Mouse (Mus musculus) thymus, postnatal 4 days (tissue): ENCODE measurements at regions not wholly inside any gene's neighbourhood (a gene's known extent, or its start where the extent isn't known, plus 50 kb on each side); places are given as distances from the start of the nearest gene placed in this dataset.

Experiments used
- DNase-seq: peaks from one replicate; pipeline ENCODE4 v3.0.0; 2021

GRCm38 (mm10) chr4:9132356-9132755, 893.5 kb upstream of the Car8 start:
- DNase-seq: peak; percentile 36

GRCm38 (mm10) chr4:9131610-9132009, 892.8 kb upstream of the Car8 start:
- no peak for DNase-seq

DNA sequence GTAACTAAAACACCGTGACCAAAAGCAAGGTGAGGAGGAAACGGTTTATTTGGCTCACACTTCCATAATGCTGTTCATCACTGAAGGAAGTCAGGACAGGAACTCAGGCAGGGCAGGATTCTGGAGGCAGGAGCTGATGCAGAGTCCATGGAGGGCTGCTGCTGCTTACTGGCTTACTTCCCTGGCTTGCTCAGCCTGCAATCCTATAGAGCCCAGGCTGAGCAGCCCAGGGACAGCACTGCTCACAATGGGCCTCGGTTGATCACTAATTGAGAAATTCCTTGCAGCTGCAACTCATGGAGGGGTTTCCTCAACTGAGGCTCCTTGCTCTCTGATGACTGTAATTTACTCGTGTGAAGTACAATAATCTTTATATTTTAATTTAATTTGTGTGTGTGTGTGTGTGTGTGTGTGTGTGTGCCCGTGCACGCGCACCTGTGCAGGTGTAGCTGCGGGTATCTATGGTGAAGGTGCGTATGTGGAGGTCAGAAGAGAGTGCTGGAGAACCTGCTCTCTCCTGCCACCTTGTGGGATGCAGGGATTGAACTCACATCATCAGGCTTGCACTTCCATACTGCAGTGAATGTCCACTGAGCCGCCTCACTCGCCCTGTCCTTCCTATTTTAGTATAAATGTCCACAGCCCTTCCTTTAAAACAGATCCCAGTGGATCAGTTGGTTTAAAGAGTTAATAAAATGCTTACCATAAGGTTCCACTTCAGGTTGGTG, 886.6 kb upstream of the Car8 start:
- DNase-seq: peak; percentile 69

DNA sequence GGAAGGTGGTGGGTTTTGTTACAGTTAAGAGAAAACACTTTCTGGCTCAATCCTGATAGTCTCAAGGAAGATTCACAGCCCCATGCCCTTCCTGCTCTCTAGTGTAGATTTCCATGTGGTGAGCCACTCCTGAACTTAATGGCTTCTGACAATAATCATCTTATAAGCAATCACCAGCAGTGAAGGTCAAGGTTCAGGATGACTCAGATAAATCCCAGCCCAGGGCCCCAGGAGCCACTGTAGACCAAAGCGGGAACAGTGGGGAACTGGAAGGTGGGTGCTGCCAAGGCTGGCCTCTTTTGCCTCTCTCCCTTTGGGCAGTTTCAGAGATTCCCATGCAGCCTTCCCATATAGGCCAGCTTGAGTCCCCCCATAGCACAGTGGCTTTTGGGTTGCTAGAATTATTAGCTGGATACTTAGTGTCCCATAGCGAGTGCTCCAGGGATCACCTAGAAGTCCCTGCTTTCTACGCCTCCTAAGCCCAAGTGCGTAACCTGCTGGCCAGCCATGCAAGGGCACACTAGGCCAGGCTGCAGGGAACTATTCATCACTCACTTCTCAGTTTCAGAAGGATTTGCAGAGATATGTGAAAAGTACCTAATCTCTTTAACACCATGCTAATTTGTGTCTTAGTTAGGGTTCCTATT, 885.9 kb upstream of the Car8 start:
- no peak for DNase-seq

DNA sequence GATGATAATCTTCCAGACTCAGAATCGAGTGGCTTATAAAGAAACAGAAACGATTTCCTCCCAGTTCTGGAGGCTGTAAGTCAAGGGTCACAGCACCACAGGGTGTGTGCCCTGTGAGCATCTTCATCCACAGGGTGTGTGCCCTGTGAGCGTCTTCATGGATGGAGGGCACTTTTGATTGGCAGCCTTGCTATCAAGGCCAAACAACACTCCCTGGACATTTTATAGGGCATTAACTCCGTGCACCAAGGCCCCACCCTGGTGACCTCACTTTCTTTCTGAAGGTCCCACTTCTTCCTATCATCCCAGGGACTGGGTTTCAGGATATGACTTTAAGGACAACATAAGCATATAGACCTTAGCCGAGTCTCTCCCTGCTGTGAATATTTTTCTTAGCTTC, 885.3 kb upstream of the Car8 start:
- DNase-seq: no peak

DNA sequence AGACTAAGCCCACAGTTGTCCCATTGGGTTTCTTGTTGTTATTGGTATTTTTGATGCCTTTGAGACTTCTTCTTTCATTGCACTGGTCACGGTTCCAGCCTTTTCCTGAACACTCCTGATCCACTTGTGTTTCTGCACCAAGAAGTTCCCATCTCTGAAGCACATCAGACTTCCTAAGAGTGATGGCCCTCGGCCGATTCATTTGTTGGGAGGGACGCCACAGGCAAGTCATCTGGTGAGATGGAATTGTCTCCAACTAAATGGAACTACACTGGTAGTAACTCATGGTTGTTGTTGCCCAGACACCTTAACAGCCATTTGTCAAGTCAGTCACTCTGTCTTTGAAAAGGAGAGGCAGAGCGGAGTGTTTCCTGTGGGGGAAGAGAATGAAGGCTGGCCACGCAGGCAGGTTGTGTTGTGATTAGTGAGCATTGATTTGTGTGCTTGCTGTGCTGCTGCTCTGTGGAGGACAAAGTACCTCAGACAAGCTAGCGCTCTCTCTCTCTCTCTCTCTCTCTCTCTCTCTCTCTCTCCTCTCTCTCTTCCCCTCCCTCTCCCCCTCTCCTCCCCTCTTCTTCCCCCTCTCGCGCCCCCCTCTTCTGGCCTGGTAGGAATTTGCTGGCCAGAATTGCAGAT, 884.7 kb upstream of the Car8 start:
- no peak for DNase-seq

GRCm38 (mm10) chr4:9122639-9123286, 883.9 kb upstream of the Car8 start:
- DNase-seq: no peak

DNA sequence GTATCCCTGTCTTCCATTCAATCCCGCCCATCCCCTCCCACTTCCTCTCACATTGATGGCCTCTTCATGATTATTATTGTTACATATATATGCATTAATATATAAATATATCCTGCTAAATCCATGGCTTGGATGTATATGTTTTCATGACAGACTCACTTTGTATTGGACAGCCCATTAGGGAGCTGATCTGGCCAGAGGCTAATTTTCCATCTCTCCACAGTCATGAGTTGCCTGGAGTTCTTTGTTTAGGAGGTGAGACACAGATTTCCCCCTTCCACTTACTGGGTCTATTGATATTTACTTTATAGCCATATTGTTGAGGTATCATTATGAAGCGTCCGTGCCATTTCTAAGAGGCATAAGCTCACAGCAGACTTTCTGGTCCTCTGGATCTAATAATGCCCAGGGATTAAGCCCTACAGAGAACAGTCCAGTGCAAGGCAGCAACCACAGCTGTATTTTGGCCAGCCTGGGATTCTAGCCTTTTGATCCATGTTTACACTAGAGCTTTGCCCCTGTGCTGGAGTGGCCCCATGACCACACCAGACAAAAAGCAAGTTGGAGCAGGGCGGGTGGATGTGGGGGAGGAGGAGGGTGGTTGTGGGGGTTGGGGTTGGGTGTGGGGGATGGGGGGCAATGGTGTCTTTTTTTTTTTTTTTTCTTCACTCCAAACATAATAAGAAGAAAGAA, 878.3 kb upstream of the Car8 start:
- no peak for DNase-seq

- DNase-seq: peak; percentile 37
Observed at GRCm38 (mm10) chr4:9115874-9116273, 877.0 kb upstream of the Car8 start.

- no peak for DNase-seq
Observed at GRCm38 (mm10) chr4:9113982-9114381, 875.1 kb upstream of the Car8 start.

GRCm38 (mm10) chr4:9110355-9110754, 871.5 kb upstream of the Car8 start:
- DNase-seq: no peak

- DNase-seq: peak; percentile 63
Observed at GRCm38 (mm10) chr4:9107295-9107694, 868.5 kb upstream of the Car8 start.

- no peak for DNase-seq
Observed at GRCm38 (mm10) chr4:9106778-9107177, 867.9 kb upstream of the Car8 start.

GRCm38 (mm10) chr4:9104657-9105056, 865.8 kb upstream of the Car8 start:
- no peak for DNase-seq

DNA sequence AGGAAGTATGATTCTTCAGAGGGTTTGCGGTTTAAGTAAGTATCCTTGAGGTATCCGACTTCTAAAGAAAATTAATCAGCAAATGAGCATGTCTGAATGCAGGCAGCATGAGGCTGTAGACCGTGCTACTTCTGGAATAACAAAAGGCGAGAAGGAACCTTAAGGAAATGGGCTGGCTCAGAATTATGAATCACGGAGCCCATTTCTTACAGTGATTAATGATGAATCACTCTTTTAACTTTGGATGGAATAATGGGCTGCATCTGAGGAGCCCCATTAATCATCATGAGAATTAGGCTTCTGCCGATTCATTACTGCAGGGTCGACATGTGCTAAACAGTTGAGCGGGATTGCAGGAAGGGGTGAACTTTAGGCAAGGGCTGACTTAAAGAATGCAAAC, 865.1 kb upstream of the Car8 start:
- no peak for DNase-seq

- DNase-seq: peak; percentile 93
Observed at GRCm38 (mm10) chr4:9096809-9097700, 858.2 kb upstream of the Car8 start.

DNA sequence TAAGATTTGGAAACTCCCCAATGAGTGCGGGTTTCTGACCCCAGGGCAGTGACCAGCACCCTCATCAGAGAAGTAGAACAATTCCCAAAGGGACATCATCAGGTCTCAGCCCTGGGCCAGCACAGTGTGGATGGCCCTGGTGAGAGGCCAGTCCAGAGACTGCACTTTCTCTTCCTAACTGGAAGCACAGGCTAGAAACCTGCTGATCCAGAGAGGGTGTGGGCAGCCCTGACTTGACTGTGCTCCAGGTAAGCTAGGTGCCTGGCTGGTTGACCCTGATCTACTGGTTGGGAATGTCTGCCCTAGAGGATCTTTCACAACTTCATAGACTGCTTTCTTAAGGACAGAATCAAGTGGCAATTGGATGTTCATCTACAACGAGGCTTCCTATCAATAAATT, 857.4 kb upstream of the Car8 start:
- DNase-seq: no peak

DNA sequence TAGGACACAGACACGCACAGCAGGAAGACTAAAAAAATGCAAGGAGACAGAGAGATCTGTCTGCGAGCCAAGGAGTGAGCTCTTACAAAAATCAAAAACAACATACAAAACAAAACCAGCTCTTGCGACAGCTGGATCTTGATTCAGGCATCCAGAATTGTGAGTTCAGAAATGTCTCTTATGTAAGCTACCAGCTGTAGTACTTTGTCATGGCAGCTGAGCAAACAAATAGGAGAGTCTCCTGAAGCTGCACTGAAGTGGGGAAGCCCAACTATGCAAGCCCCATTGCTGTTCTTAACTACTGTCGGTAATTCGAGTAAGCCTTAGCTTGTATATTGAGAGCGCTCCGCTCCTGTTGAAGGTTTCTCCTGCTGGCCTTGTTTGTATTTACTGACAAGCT, 856.8 kb upstream of the Car8 start:
- DNase-seq: no peak

DNA sequence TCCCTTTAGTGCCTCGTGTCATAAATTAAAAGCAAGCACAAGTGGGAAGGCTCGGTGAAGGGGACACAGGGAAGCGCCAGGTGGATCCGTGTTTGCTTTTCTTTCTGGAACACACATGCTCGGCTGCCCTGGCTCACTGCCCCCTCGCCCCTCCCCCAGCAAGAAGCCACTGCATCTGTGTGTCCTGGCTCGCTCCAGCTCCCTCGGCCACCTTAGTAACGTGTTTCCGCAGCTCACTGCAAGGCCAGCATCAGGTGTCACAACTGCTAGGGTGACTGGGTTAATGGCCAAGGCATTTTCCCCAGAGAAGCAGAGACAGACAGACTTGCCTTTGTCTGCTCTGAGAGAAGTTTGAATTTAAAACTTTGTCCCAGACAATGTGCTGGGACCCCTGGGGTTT, 855.7 kb upstream of the Car8 start:
- no peak for DNase-seq

DNA sequence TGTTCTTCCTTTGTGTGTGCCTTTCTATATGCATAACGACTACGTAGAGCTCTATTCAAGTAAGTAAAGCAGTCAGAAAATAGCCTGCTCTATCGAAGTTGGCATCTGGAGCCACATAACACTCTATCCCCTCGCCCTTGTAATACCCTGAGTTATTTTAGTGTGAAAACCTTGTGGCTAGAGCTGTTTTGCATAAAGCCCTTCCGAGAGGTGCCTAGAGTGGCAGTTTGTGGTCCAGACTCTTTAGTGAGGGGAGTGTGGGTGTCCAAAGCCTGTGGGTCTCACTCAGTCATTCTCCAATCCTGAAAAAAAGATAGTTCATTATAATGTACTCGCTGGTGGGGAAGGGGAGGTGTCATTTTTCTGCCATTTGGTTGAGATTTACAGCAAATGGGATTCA, 855.2 kb upstream of the Car8 start:
- no peak for DNase-seq

GRCm38 (mm10) chr4:9083526-9083925, 844.7 kb upstream of the Car8 start:
- no peak for DNase-seq
